In the genomic region with DNA sequence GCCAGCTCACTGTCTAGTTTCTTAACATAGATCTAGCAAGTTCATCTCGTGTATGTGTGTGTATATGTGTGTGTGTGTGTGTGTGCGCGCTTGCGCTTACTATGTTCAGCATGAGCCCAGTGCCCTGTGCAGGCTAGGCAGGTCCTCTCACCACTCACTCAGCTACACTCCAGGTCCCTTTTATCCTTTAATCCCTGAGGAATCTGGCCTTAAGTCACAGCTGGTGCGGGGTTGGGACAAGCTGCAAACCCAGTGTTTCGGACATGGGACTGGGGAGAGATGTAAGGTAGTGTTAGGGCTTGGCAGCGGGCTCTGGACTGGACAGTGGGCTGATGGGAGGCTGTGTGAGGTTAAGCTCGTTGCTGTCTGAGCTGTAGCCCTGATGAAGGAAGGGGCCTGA, we compare ENCODE assay signal across 9 mouse cellular contexts. TPM values are rescaled to one million over a fixed set of nuclear protein-coding genes. Genes with fewer than 3 reads are reported as not detected.
A peak's percentile ranks its signal among the peaks of the same experiment; 100 is the strongest.
DNase-seq lines count a peak whose midpoint lies in the region; ATAC-seq and TF ChIP-seq lines count a peak whose summit lies in the region.
"Had no signal": no experiment of that assay in that cellular context is flagged by ENCODE, and none has a peak within 500 bp of the region (broad histone marks: within the 10 kb centered on the region; RNA-seq: fewer than 3 reads in every experiment).

No protein-coding gene starts in this region.

- H3K9me3 ChIP-seq in embryonic facial prominence, embryonic 14.5 days (ENCODE audit: control insufficient read depth, low read length), result no peaks in the 10 kb centered on the region
- H3K9me3 ChIP-seq in hindbrain, embryonic 15.5 days, result no peaks in the 10 kb centered on the region

- H3K27me3 ChIP-seq in embryonic facial prominence, embryonic 14.5 days (replicated peaks; ENCODE audit: control insufficient read depth, insufficient read depth, low read length), result no peaks in the 10 kb centered on the region
- no peaks in the 10 kb centered on the region for H3K27me3 ChIP-seq in hindbrain, embryonic 15.5 days

- H3K27ac ChIP-seq in layer of hippocampus, adult 2 months, result peak overlapping the region; percentile 69
- H3K27ac ChIP-seq in embryonic facial prominence, embryonic 14.5 days (replicated peaks; ENCODE audit: low read depth, low read length), result no peak overlapping the region; the same call in 1 of the 2 replicates
- 0 out of 2 replicates have a peak overlapping the region, but pooled peaks have one; percentile 14 for H3K27ac ChIP-seq in hindbrain, embryonic 15.5 days (replicated peaks)

- H3K4me2 ChIP-seq in embryonic facial prominence, embryonic 14.5 days (ENCODE audit: low read depth, low read length), result no peak overlapping the region
- H3K4me2 ChIP-seq in hindbrain, embryonic 15.5 days, result no peak overlapping the region

- TF ChIP-seq CTCF in layer of hippocampus, adult 2 months (conservative IDR thresholded peaks at IDR 0.05), result no peak

- no peak overlapping the region for H3K9ac ChIP-seq in embryonic facial prominence, embryonic 14.5 days (ENCODE audit: low read depth, low read length)
- no peak overlapping the region for H3K9ac ChIP-seq in hindbrain, embryonic 15.5 days

- no peak for DNase-seq in layer of hippocampus, adult 2 months (ENCODE audit: low spot score in 2 of 2)
- no peak for DNase-seq in layer of hippocampus, adult 18-20 months (ENCODE audit: low spot score in 2 of 2)
- peak; percentile 72 for DNase-seq in embryonic facial prominence, embryonic 14.5 days (ENCODE audit: low spot score)
- DNase-seq in retina, embryonic 14.5 days (ENCODE audit: low spot score), result peak; percentile 24
- DNase-seq in urinary bladder, postnatal 36 days (ENCODE audit: low spot score in 2 of 2), result no peak
- DNase-seq in c-Kit-positive CD71-positive TER-119-positive erythroid progenitor cells, embryonic 14.5 days (ENCODE audit: low spot score), result no peak
- DNase-seq: kidney, adult 11 months; thymus, postnatal 25 days had no signal

- WGBS in embryonic facial prominence, embryonic 14.5 days, result 62% methylated on average over 8 of the region's 8 CpGs
- WGBS in hindbrain, embryonic 15.5 days, result 80% methylated on average over 8 of the region's 8 CpGs

- peaks cover 49% of the 10 kb centered on the region for H3K4me1 ChIP-seq in embryonic facial prominence, embryonic 14.5 days (ENCODE audit: control insufficient read depth, insufficient read depth, low read length)
- peaks cover 80% of the 10 kb centered on the region for H3K4me1 ChIP-seq in hindbrain, embryonic 15.5 days (replicated peaks)

- H3K4me3 ChIP-seq in layer of hippocampus, adult 2 months, result no peak overlapping the region
- no peak overlapping the region for H3K4me3 ChIP-seq in embryonic facial prominence, embryonic 14.5 days (ENCODE audit: low read depth, low read length)
- H3K4me3 ChIP-seq in hindbrain, embryonic 15.5 days, result no peak overlapping the region

- no peaks in the 10 kb centered on the region for H3K36me3 ChIP-seq in embryonic facial prominence, embryonic 14.5 days (ENCODE audit: control insufficient read depth, insufficient read depth, low read length)
- H3K36me3 ChIP-seq in hindbrain, embryonic 15.5 days, result no peaks in the 10 kb centered on the region

- ATAC-seq in embryonic facial prominence, embryonic 14.5 days (ENCODE audit: low read depth), result no peak
- ATAC-seq in hindbrain, embryonic 15.5 days (ENCODE audit: low FRiP score, low read depth), result no peak

RNA-seq across cellular contexts. Expression of a gene that starts 19.1 kb away (rescaled TPM):
- total RNA-seq in layer of hippocampus, adult 2 months (2021), result 100 to 1,000 TPM; 288 to 305 TPM
- total RNA-seq in layer of hippocampus, adult 18-20 months (2021), result 100 to 1,000 TPM; 293 to 298 TPM
- 63.0 and 66.0 TPM in 2 replicates for polyA plus RNA-seq in embryonic facial prominence, embryonic 14.5 days (2014; fragmentation: Nextera tagmentation; extraction: Ambion mirVana)
- polyA plus RNA-seq in hindbrain, embryonic 15.5 days (2015; fragmentation: Nextera tagmentation; extraction: Ambion mirVana), result 79.7 and 81.1 TPM in 2 replicates

Comparison
In these comparisons a context has a peak if more than half of its experiments do, and no peak if none do; other contexts are left out.
1. DNase-seq: peak in embryonic facial prominence, embryonic 14.5 days (single experiment) and retina, embryonic 14.5 days (single experiment); none in layer of hippocampus, adult 2 months (0 of 2), layer of hippocampus, adult 18-20 months (0 of 2), urinary bladder, postnatal 36 days (0 of 2) and c-Kit-positive CD71-positive TER-119-positive erythroid progenitor cells, embryonic 14.5 days (single experiment).